Mouse (Mus musculus) c-Kit-positive CD71-negative TER-119-negative erythroid progenitor cells, embryonic 14.5 days (primary cell): ENCODE measurements around the gene Gm17416.

Experiments
- DNase-seq: peaks from one replicate; pipeline ENCODE4 v3.0.0-alpha.2; 2013; ENCODE audit warnings: low read depth

The Gm17416 gene

GRCm38 (mm10) chr2:152607746-152608145 is 38.6 kb downstream of the Gm17416 start:
- DNase-seq: no peak

- no peak for DNase-seq
Measured at GRCm38 (mm10) chr2:152608719-152609118, 39.6 kb downstream of the Gm17416 start.

- no peak for DNase-seq
Measured at GRCm38 (mm10) chr2:152612193-152612592, 43.1 kb downstream of the Gm17416 start.

- peak; percentile 67 for DNase-seq
Measured at GRCm38 (mm10) chr2:152615563-152615962, 46.4 kb downstream of the Gm17416 start.

GRCm38 (mm10) chr2:152616470-152616869 is 47.3 kb downstream of the Gm17416 start:
- DNase-seq: no peak

GRCm38 (mm10) chr2:152617374-152617773 is 48.2 kb downstream of the Gm17416 start:
- no peak for DNase-seq
